Mouse (Mus musculus) hindbrain, embryonic 10.5 days (tissue): ENCODE measurements around the gene Atp5c1. TPM values are rescaled to one million over a fixed set of nuclear protein-coding genes. Genes with fewer than 3 reads are reported as not detected.

ENCODE experiments used
- DNase-seq: peaks from one replicate; pipeline ENCODE4 v3.0.0-alpha.2; 2017; ENCODE audit warnings: low spot score
- H3K27ac ChIP-seq: fragments of 300-500 bp; sonication (generic); 2 replicates; pipeline ENCODE4 v1.5.1; 2016; ENCODE audit warnings: mild to moderate bottlenecking, moderate library complexity
- H3K27me3 ChIP-seq: fragments of 300-500 bp; sonication (generic); 2 replicates; pipeline ENCODE4 v1.6.1; 2016; ENCODE audit warnings: mild to moderate bottlenecking; ENCODE audit not compliant: poor library complexity, insufficient read depth, severe bottlenecking
- H3K36me3 ChIP-seq: fragments of 300-500 bp; sonication (generic); 2 replicates; pipeline ENCODE4 v1.6.1; 2016; ENCODE audit warnings: mild to moderate bottlenecking, moderate library complexity
- H3K4me1 ChIP-seq: fragments of 300-500 bp; sonication (generic); replicated peaks from 2 replicates; pipeline ENCODE4 v1.6.1; 2016; ENCODE audit warnings: mild to moderate bottlenecking
- H3K4me3 ChIP-seq: fragments of 300-500 bp; sonication (generic); 2 replicates; pipeline ENCODE4 v1.5.1; 2016; ENCODE audit warnings: mild to moderate bottlenecking, moderate library complexity
- H3K9me3 ChIP-seq: fragments of 300-500 bp; sonication (generic); 2 replicates; pipeline ENCODE4 v1.6.1; 2016; ENCODE audit warnings: mild to moderate bottlenecking, moderate library complexity
- WGBS: fragments of 180-500 bp; shearing (Covaris S2); methylation state at CpG from one replicate; pipeline ENCODE4 v1.1.7; 2016; 5-methylcytosine and 5-hydroxymethylcytosine counted together
- polyA plus RNA-seq: library from polyadenylated mRNA; unstranded; fragments of >200 nt; fragmentation: Nextera tagmentation; extraction: Ambion mirVana; gene quantifications from 2 replicates; pipeline ENCODE4 v1.2.1, GENCODE M21; 2016

The Atp5c1 gene
- polyA plus RNA-seq = 487 TPM in 2 replicates

- WGBS = under 1% methylated on average over 61 of the region's 61 CpGs
- Histone ChIP-seq H3K9me3 (no peaks in the 10 kb centered on the region), H3K4me1 (peaks cover 25% of the 10 kb centered on the region)
Measured at GRCm38 (mm10) chr2:10080310-10081010, at the start of gene Atp5c1, which contains the start of gene Kin. TSS of gene Atp5c1 (minus strand) at chr2:10080510. TSS of gene Kin (plus strand) at chr2:10080593.

GRCm38 (mm10) chr2:10128571-10128970, 48.3 kb upstream of the Atp5c1 start:
- no peaks in the 10 kb centered on the region for H3K9me3 ChIP-seq
- no peaks in the 10 kb centered on the region for H3K36me3 ChIP-seq
- no peak overlapping the region for H3K4me3 ChIP-seq
- DNase-seq = no peak
- H3K27me3 ChIP-seq = no peaks in the 10 kb centered on the region
- 82% methylated on average over 4 of the region's 4 CpGs for WGBS
- H3K27ac ChIP-seq = no peak overlapping the region
- no peaks in the 10 kb centered on the region for H3K4me1 ChIP-seq

More at GRCm38 (mm10) chr2:10080310-10081010, at the start of gene Atp5c1, which contains the start of gene Kin:
- peak; percentile 98 for DNase-seq
- Histone ChIP-seq H3K27me3 (no peaks in the 10 kb centered on the region), H3K27ac (peak within 1 kb of the TSS; percentile 96), H3K4me3 (peak within 1 kb of the TSS; percentile 84), H3K36me3 (peaks cover 38% of the 10 kb centered on the region)

- Histone ChIP-seq H3K9me3 (no peaks in the 10 kb centered on the region), H3K27ac (no peak overlapping the region), H3K4me3 (no peak overlapping the region), H3K27me3 (no peaks in the 10 kb centered on the region), H3K36me3 (no peaks in the 10 kb centered on the region), H3K4me1 (no peaks in the 10 kb centered on the region)
- WGBS = 92% methylated on average over 5 of the region's 5 CpGs
- no peak for DNase-seq
Measured at GRCm38 (mm10) chr2:10127471-10127870, 47.2 kb upstream of the Atp5c1 start.

- WGBS = 94% methylated on average over 4 of the region's 4 CpGs
- no peak for DNase-seq
Measured at GRCm38 (mm10) chr2:10126122-10126521, 45.8 kb upstream of the Atp5c1 start.

GRCm38 (mm10) chr2:10121826-10122225, 41.5 kb upstream of the Atp5c1 start:
- H3K9me3 ChIP-seq = no peaks in the 10 kb centered on the region
- H3K36me3 ChIP-seq = no peaks in the 10 kb centered on the region
- H3K27ac ChIP-seq = no peak overlapping the region
- H3K4me3 ChIP-seq = no peak overlapping the region
- no peaks in the 10 kb centered on the region for H3K4me1 ChIP-seq
- DNase-seq = no peak
- no peaks in the 10 kb centered on the region for H3K27me3 ChIP-seq
- WGBS = 74% methylated on average over 3 of the region's 3 CpGs

More at GRCm38 (mm10) chr2:10126122-10126521, 45.8 kb upstream of the Atp5c1 start:
- no peaks in the 10 kb centered on the region for H3K36me3 ChIP-seq
- H3K4me3 ChIP-seq = no peak overlapping the region
- H3K4me1 ChIP-seq = no peaks in the 10 kb centered on the region
- H3K27me3 ChIP-seq = no peaks in the 10 kb centered on the region
- no peaks in the 10 kb centered on the region for H3K9me3 ChIP-seq
- H3K27ac ChIP-seq = no peak overlapping the region

GRCm38 (mm10) chr2:10119276-10119675, 39.0 kb upstream of the Atp5c1 start:
- no peak overlapping the region for H3K27ac ChIP-seq
- H3K27me3 ChIP-seq = no peaks in the 10 kb centered on the region
- no peak for DNase-seq
- WGBS = 93% methylated on average over 8 of the region's 8 CpGs
- H3K4me1 ChIP-seq = no peaks in the 10 kb centered on the region
- H3K36me3 ChIP-seq = no peaks in the 10 kb centered on the region
- no peak overlapping the region for H3K4me3 ChIP-seq
- H3K9me3 ChIP-seq = no peaks in the 10 kb centered on the region

GRCm38 (mm10) chr2:10118751-10119150, 38.4 kb upstream of the Atp5c1 start:
- H3K9me3 ChIP-seq = no peaks in the 10 kb centered on the region
- H3K27ac ChIP-seq = no peak overlapping the region
- whole genome bisulfite sequencing = 69% methylated on average over 1 of the region's 1 CpGs
- no peaks in the 10 kb centered on the region for H3K4me1 ChIP-seq
- H3K4me3 ChIP-seq = no peak overlapping the region
- no peak for DNase-seq
- H3K27me3 ChIP-seq = no peaks in the 10 kb centered on the region
- no peaks in the 10 kb centered on the region for H3K36me3 ChIP-seq

- no peaks in the 10 kb centered on the region for H3K9me3 ChIP-seq
- no peaks in the 10 kb centered on the region for H3K27me3 ChIP-seq
- no peak for DNase-seq
- no peaks in the 10 kb centered on the region for H3K4me1 ChIP-seq
- no peaks in the 10 kb centered on the region for H3K36me3 ChIP-seq
- 80% methylated on average over 6 of the region's 6 CpGs for WGBS
- H3K27ac ChIP-seq = no peak overlapping the region
- H3K4me3 ChIP-seq = no peak overlapping the region
Measured at GRCm38 (mm10) chr2:10108535-10109189, 28.4 kb upstream of the Atp5c1 start.

- no peak overlapping the region for H3K27ac ChIP-seq
- no peaks in the 10 kb centered on the region for H3K9me3 ChIP-seq
- peak; percentile 38 for DNase-seq
- no peaks in the 10 kb centered on the region for H3K36me3 ChIP-seq
- H3K4me1 ChIP-seq = no peaks in the 10 kb centered on the region
- H3K4me3 ChIP-seq = no peak overlapping the region
- 44% methylated on average over 6 of the region's 6 CpGs for WGBS
- no peaks in the 10 kb centered on the region for H3K27me3 ChIP-seq
Measured at GRCm38 (mm10) chr2:10101180-10101579, 20.9 kb upstream of the Atp5c1 start.

- 75% methylated on average over 2 of the region's 2 CpGs for WGBS
Measured at GRCm38 (mm10) chr2:10100471-10100870, 20.2 kb upstream of the Atp5c1 start.

GRCm38 (mm10) chr2:10098598-10099215, 18.4 kb upstream of the Atp5c1 start:
- H3K36me3 ChIP-seq = peaks cover 8% of the 10 kb centered on the region
- peak; percentile 50 for DNase-seq
- H3K27ac ChIP-seq = no peak overlapping the region
- no peaks in the 10 kb centered on the region for H3K27me3 ChIP-seq
- no peaks in the 10 kb centered on the region for H3K4me1 ChIP-seq
- H3K4me3 ChIP-seq = no peak overlapping the region
- H3K9me3 ChIP-seq = no peaks in the 10 kb centered on the region
- WGBS = 36% methylated on average over 9 of the region's 9 CpGs

More at GRCm38 (mm10) chr2:10100471-10100870, 20.2 kb upstream of the Atp5c1 start:
- no peaks in the 10 kb centered on the region for H3K27me3 ChIP-seq
- H3K4me1 ChIP-seq = no peaks in the 10 kb centered on the region
- H3K9me3 ChIP-seq = no peaks in the 10 kb centered on the region
- no peak for DNase-seq
- no peaks in the 10 kb centered on the region for H3K36me3 ChIP-seq
- H3K27ac ChIP-seq = no peak overlapping the region
- no peak overlapping the region for H3K4me3 ChIP-seq

GRCm38 (mm10) chr2:10094327-10095100, 14.2 kb upstream of the Atp5c1 start:
- 89% methylated on average over 14 of the region's 14 CpGs for WGBS
- no peaks in the 10 kb centered on the region for H3K27me3 ChIP-seq
- H3K9me3 ChIP-seq = no peaks in the 10 kb centered on the region
- peaks cover 50% of the 10 kb centered on the region for H3K36me3 ChIP-seq
- H3K4me3 ChIP-seq = no peak overlapping the region
- H3K4me1 ChIP-seq = no peaks in the 10 kb centered on the region
- no peak overlapping the region for H3K27ac ChIP-seq
- no peak for DNase-seq
